Mouse (Mus musculus) hindbrain, embryonic 14.5 days (tissue): ENCODE results near the gene Sox6. TPM values are rescaled to one million over a fixed set of nuclear protein-coding genes. Genes with fewer than 3 reads are reported as not detected.

Source experiments
- ATAC-seq: fragments of 200-750 bp; cut with Nextera tagmentation; 2 replicates; pipeline ENCODE4 v1.8.0; 2017; ENCODE audit warnings: moderate number of reproducible peaks, mild to moderate bottlenecking, moderate TSS enrichment, moderate library complexity; ENCODE audit not compliant: low FRiP score
- DNase-seq: peaks from one replicate; pipeline ENCODE4 v3.0.0-alpha.2; 2015; ENCODE audit warnings: low spot score
- H3K27ac ChIP-seq: fragments of 300-500 bp; sonication (generic); 2 replicates; pipeline ENCODE4 v1.5.1; 2014; ENCODE audit warnings: mild to moderate bottlenecking, moderate library complexity
- H3K27me3 ChIP-seq: fragments of 300-500 bp; sonication (generic); 2 replicates; pipeline ENCODE4 v1.6.1; 2014; ENCODE audit warnings: mild to moderate bottlenecking, low read length, mixed read lengths; ENCODE audit not compliant: control insufficient read depth, insufficient read depth
- H3K36me3 ChIP-seq: fragments of 300-500 bp; sonication (generic); replicated peaks from 2 replicates; pipeline ENCODE4 v1.6.1; 2014; ENCODE audit not compliant: control insufficient read depth, insufficient read depth
- H3K4me1 ChIP-seq: fragments of 300-500 bp; sonication (generic); replicated peaks from 2 replicates; pipeline ENCODE4 v1.6.1; 2014; ENCODE audit warnings: antibody characterized with exemption, low read length, mixed read lengths; ENCODE audit not compliant: control insufficient read depth, insufficient read depth
- H3K4me2 ChIP-seq: fragments of 300-500 bp; sonication (generic); replicated peaks from 2 replicates; pipeline ENCODE4 v1.6.1; 2014; ENCODE audit warnings: mild to moderate bottlenecking, moderate library complexity
- H3K4me3 ChIP-seq: fragments of 300-500 bp; sonication (generic); replicated peaks from 2 replicates; pipeline ENCODE4 v1.5.1; 2014; ENCODE audit warnings: mild to moderate bottlenecking, low read length
- H3K9ac ChIP-seq: fragments of 300-500 bp; sonication (generic); 2 replicates; pipeline ENCODE4 v1.6.1; 2014
- H3K9me3 ChIP-seq: fragments of 300-500 bp; sonication (generic); 2 replicates; pipeline ENCODE4 v1.6.1; 2016; ENCODE audit warnings: low read length; ENCODE audit not compliant: control insufficient read depth
- WGBS: fragments of 180-500 bp; shearing (Covaris S2); extraction: QIAGEN DNeasy Blood & Tissue Kit; methylation state at CpG from one replicate; pipeline ENCODE4 v1.1.7; 2014; 5-methylcytosine and 5-hydroxymethylcytosine counted together
- polyA plus RNA-seq: library from polyadenylated mRNA; unstranded; fragments of >200 nt; fragmentation: Nextera tagmentation; extraction: Ambion mirVana; gene quantifications from 2 replicates; pipeline ENCODE4 v1.2.1, GENCODE M21; 2014

Sox6 gene
- polyA plus RNA-seq, 1 experiment from 2014 or later: 32.7 TPM

DNA sequence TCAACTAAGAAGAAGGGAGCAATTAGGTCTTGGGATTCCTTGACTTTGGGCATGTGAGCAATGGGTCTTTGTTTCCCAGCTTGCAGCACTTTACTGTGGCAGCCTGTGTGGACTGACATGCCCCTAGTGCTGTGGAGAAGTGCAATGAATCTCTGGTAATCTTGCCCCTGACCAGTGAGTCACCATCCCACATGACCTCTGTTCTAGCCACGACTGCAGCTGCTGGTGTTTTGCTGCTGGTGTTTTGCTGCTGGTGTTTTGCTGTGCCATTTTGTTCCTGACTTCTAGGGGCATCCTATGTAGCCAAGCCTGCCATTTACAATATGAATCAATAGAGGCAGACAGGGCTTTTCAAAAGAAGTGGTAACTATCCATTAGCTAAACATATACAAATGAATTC lies 280.4 kb downstream of the Sox6 start:
- Histone ChIP-seq H3K4me2 (no peak overlapping the region), H3K4me1 (no peaks in the 10 kb centered on the region), H3K4me3 (no peak overlapping the region), H3K9me3 (no peaks in the 10 kb centered on the region), H3K27ac (no peak overlapping the region), H3K36me3 (no peaks in the 10 kb centered on the region), H3K9ac (no peak overlapping the region), H3K27me3 (no peaks in the 10 kb centered on the region)
- 52% methylated on average over 1 of the region's 1 CpGs for WGBS
- ATAC-seq (no peak), DNase-seq (no peak)

DNA sequence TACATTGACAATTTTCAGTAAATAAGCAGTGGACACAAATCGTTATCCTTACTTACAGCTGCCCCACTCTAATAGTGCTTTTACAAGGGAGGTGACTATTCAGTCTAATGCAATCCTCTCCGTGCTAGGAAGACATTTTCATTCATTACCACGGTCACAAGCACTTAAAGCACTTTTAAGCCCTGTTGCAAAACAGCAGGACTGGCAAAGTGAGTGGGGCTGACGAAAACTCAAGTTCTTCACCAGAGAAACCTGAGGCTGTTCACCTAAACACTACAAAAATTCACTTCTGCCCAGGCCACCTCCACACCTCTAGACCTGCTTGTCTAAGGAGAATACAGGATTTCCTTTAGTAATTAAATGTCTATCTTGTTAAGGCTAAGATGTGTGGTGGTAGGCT lies 283.3 kb downstream of the Sox6 start:
- no peaks in the 10 kb centered on the region for H3K9me3 ChIP-seq
- H3K9ac ChIP-seq: no peak overlapping the region
- no peak overlapping the region for H3K4me3 ChIP-seq
- whole genome bisulfite sequencing: 50% methylated on average over 4 of the region's 4 CpGs
- no peak overlapping the region for H3K27ac ChIP-seq
- no peaks in the 10 kb centered on the region for H3K36me3 ChIP-seq
- H3K27me3 ChIP-seq: no peaks in the 10 kb centered on the region
- ATAC-seq (no peak), DNase-seq (no peak)
- H3K4me1 ChIP-seq: no peaks in the 10 kb centered on the region; the same call in 1 of the 2 replicates
- H3K4me2 ChIP-seq: no peak overlapping the region

DNA sequence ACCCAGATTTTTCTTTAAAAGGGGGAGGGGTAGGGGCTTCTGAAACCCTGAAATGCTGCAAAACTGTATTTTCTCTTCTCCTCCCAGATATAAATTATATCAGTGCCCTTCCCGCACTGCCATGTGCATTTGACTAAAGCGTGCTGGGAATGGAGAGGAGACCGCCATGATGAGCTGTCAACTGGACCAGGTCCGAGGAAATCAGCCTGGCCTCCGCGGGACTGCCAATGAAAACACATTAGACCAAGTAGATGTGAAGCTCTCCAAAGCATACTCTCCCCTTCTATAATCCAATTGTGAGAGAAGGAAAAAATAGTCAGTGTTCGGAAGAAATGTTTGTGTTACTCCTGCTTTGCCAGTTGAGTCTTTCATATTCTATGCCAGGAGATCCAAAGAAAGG lies 284.4 kb downstream of the Sox6 start:
- ATAC-seq (no peak), DNase-seq (no peak)
- H3K4me1 ChIP-seq: no peaks in the 10 kb centered on the region; the same call in 1 of the 2 replicates
- no peak overlapping the region for H3K27ac ChIP-seq
- H3K9ac ChIP-seq: no peak overlapping the region
- no peaks in the 10 kb centered on the region for H3K36me3 ChIP-seq
- no peaks in the 10 kb centered on the region for H3K27me3 ChIP-seq
- H3K9me3 ChIP-seq: no peaks in the 10 kb centered on the region
- H3K4me2 ChIP-seq: no peak overlapping the region
- 81% methylated on average over 7 of the region's 7 CpGs for WGBS
- no peak overlapping the region for H3K4me3 ChIP-seq

DNA sequence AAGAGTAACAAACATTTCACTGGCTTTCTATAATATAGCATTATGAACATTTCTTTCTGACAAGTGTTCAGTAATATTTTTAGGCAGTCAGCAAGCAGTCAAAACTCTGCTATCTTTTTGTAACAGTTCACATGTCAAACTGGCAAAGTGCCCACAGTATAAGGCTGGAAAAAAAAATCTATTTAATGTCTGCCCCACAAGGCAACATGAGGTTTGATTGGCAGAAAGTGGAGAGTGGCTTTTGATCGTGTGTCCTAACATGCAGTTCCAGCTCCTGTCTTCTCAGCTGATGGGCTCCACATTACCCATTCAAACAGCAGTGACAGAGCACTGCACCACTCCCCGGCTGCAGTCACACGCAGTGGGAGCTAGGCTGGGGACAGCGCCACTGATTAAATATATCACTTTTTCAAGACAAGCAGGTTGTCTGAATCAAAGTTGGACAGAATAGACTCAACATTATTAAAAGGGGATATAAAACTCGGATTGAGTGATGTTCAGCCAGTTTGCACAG lies 286.4 kb downstream of the Sox6 start:
- H3K9ac ChIP-seq: no peak overlapping the region
- no peak overlapping the region for H3K27ac ChIP-seq
- WGBS: 19% methylated on average over 5 of the region's 5 CpGs
- no peak overlapping the region for H3K4me2 ChIP-seq
- DNase-seq: no peak
- ATAC-seq: no peak
- H3K4me3 ChIP-seq: no peak overlapping the region
- H3K27me3 ChIP-seq: no peaks in the 10 kb centered on the region
- no peaks in the 10 kb centered on the region for H3K9me3 ChIP-seq
- no peaks in the 10 kb centered on the region for H3K36me3 ChIP-seq
- no peaks in the 10 kb centered on the region; the same call in 1 of the 2 replicates for H3K4me1 ChIP-seq

DNA sequence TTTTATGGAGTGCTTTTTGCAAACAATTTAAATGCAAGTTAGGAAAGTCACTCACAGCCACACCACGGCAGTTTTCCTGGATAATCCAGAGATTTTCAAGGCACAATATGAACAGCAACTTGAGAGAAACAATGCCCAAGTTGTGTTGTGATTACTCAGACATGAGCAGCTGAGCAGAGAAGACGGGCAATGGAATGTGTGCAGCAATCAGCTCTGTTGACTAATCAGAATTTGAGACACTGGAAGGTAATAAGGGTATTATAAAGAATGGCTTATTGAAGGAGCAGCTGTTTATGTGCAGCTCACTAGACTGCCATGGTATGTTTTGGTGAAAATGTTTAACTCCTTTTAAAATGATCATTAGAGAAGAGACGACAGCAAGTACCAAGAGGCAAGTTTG lies 287.5 kb downstream of the Sox6 start:
- no peak overlapping the region for H3K4me3 ChIP-seq
- no peak overlapping the region for H3K4me2 ChIP-seq
- H3K9ac ChIP-seq: no peak overlapping the region
- no peaks in the 10 kb centered on the region for H3K9me3 ChIP-seq
- no peaks in the 10 kb centered on the region for H3K27me3 ChIP-seq
- DNase-seq (no peak), ATAC-seq (no peak)
- no peaks in the 10 kb centered on the region for H3K36me3 ChIP-seq
- no peak overlapping the region for H3K27ac ChIP-seq
- WGBS: 33% methylated on average over 3 of the region's 3 CpGs
- H3K4me1 ChIP-seq: no peaks in the 10 kb centered on the region; the same call in 1 of the 2 replicates

DNA sequence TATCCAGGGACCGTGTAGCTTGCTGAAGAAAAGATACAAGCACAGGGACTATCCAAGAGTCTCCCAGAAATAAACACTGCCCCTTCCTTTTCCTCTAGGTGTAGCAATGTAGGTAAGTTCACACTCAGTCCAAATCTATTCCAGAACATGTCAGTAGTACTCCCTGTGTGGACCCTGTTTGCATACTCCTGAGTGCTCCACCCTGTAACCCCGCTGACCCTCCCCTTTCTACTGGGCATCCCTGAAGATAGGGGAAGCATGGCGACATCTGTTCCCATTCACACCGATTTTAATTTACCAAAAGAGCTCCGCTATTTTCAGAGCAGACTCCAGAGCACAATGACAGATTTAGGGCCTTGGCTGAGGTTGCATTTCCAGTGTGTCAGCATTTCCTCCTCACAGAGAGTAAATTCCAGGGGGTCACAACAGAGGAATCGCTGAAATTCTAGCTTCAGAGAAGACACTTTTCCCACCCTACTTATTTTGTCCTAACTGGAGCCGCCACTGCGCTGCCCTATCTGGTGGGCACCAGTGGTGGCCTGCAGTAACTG lies 288.2 kb downstream of the Sox6 start:
- ATAC-seq (no peak), DNase-seq (no peak)
- Histone ChIP-seq H3K9ac (no peak overlapping the region), H3K4me2 (no peak overlapping the region), H3K4me3 (no peak overlapping the region), H3K27me3 (no peaks in the 10 kb centered on the region), H3K36me3 (no peaks in the 10 kb centered on the region), H3K27ac (no peak overlapping the region), H3K4me1 (no peaks in the 10 kb centered on the region; the same call in 1 of the 2 replicates), H3K9me3 (no peaks in the 10 kb centered on the region)
- WGBS: 40% methylated on average over 8 of the region's 8 CpGs

DNA sequence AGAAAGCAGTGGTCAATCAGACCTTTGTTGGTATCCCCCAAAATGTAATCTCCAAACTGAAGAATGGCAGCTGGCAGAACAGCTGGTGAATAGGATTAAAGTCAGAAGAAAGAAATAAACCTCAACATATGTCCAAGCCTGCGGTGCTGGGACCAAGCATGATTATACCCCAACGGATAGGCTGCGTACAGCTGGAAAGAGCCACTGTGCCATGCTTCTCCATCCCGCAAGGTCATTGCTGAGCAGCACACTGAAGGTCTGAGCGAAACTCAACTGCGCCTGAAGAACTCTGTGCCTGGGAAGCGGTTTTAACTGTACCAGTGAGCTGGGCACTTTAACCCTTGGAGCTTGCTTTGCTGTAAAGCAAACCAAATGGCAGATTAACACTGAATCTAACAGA lies 291.1 kb downstream of the Sox6 start:
- Histone ChIP-seq H3K9me3 (no peaks in the 10 kb centered on the region), H3K27ac (no peak overlapping the region), H3K27me3 (no peaks in the 10 kb centered on the region), H3K36me3 (no peaks in the 10 kb centered on the region), H3K9ac (no peak overlapping the region), H3K4me3 (no peak overlapping the region), H3K4me1 (no peaks in the 10 kb centered on the region; the same call in 1 of the 2 replicates), H3K4me2 (no peak overlapping the region)
- DNase-seq (no peak), ATAC-seq (no peak)
- 72% methylated on average over 7 of the region's 7 CpGs for WGBS

DNA sequence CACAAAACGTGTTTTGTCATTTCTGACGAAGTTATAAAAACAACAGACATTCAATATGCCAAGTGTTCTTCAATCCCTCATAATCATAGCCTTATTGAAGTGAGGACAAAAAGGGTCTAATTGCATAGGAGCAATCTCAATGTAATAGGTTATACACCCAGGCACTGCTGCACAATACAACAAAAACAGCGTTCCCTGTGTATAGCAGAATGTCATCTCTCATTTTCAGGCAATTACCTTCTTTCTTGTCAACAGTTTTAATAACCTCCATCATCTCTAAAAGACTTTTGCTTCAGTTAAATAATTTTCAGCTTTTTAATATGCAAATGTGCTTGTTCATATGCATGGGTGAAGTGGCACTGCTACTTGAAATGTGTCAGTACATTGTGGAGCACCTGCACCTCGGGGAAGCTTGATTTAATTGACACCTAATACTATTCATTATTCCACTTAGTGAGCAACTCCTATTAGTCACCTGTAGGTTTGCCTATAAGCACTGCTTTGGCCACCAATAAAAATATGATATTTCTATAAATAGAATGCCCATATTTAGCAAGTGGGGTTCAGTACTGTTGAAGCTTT lies 292.8 kb downstream of the Sox6 start:
- H3K4me3 ChIP-seq: no peak overlapping the region
- no peaks in the 10 kb centered on the region for H3K9me3 ChIP-seq
- no peak overlapping the region for H3K9ac ChIP-seq
- no peaks in the 10 kb centered on the region; the same call in 1 of the 2 replicates for H3K4me1 ChIP-seq
- ATAC-seq: no peak
- H3K27me3 ChIP-seq: no peaks in the 10 kb centered on the region
- no peak overlapping the region for H3K27ac ChIP-seq
- no peaks in the 10 kb centered on the region for H3K36me3 ChIP-seq
- H3K4me2 ChIP-seq: no peak overlapping the region
- DNase-seq: no peak
- 58% methylated on average over 4 of the region's 4 CpGs for WGBS

DNA sequence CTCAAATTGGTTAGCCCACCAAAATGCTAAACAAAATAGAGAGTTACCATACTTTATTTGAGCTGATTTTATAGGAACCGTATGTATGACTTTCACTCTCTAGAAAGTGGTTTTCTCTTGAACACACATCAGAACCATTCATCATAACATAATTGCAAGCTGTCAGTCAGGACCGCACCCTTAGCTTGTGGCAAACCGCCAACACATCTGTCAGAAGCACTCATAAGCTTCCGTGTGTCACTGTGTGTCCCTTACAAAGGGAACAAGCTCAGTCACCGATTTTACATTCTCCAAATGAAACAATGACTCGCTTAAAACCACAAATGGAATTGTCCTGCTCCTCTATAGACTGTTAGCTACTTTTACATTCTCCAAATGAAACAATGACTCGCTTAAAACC lies 304.5 kb downstream of the Sox6 start:
- Histone ChIP-seq H3K4me1 (no peaks in the 10 kb centered on the region), H3K27me3 (no peaks in the 10 kb centered on the region), H3K4me2 (no peak overlapping the region), H3K4me3 (no peak overlapping the region), H3K36me3 (no peaks in the 10 kb centered on the region), H3K9me3 (no peaks in the 10 kb centered on the region), H3K27ac (no peak overlapping the region), H3K9ac (no peak overlapping the region)
- no peak for DNase-seq
- WGBS: 65% methylated on average over 7 of the region's 7 CpGs
- ATAC-seq: no peak
